Mouse (Mus musculus): ENCODE measurements around the gene Sh3rf1.

The Sh3rf1 gene

GRCm38 (mm10) chr8:61322462-61322861 is 98.8 kb downstream of the Sh3rf1 start:
- DNase-seq (ENCODE audit: low spot score in 2 of 2): no peak

- DNase-seq (ENCODE audit: low spot score in 2 of 2): no peak
Measured at GRCm38 (mm10) chr8:61324363-61324914, 100.8 kb downstream of the Sh3rf1 start.

DNA sequence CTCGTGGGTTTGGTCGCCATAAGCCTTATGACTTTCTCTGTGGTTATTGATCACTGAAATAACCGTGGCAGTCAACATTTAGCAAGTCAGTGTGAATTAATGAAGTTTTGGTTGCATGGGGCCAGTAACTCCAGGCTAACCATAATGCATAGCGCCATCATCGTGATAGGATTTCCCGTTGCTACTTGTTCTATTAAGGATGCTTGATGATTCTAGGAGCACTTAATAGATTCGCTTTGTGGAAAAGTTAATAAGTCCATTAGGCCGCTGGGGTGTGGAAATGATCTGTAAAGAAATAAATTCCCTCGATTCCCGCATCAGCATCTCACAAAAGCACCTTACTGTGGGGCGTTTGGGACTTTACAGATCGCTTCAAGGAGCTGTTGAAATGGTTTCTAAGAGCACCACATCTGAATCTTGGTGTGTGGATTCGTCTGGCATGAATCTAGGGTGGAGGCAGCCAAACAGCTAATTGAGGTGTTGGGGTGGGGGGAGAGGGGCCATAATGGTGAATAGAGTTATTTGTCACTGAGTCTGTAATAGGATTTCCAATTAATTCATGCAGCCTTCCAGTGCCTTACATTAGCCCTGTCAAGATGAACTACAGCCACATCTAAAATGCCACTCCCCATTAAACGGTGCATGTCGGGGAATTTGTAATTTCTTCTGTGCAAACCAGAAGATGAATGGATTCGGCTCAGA is 101.5 kb downstream of the Sh3rf1 start:
- no peak for DNase-seq (ENCODE audit: low spot score in 2 of 2)

- no peak for DNase-seq (ENCODE audit: low spot score in 2 of 2)
Measured at GRCm38 (mm10) chr8:61326281-61326680, 102.6 kb downstream of the Sh3rf1 start.

DNA sequence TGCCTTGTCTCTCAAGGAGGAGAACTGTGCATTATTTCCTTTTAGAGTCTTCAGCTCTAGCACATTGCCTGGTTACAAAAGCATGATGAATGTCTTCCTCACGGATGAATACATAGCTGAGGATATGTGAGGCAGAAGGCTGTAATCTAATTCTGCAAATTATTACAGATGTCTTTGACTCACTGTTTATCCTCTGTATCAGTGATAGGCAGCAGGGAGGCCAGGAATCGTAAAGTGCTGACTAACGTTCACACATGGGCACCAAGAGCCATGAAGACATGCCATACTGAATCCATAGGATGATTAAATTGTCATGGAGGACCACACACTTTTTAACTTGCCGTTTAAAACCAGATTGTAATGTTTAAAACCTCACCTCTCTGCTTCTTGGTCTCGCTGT is 103.7 kb downstream of the Sh3rf1 start:
- no peak for DNase-seq (ENCODE audit: low spot score in 2 of 2)

- no peak for DNase-seq (ENCODE audit: low spot score in 2 of 2)
Measured at GRCm38 (mm10) chr8:61339629-61340028, 116.0 kb downstream of the Sh3rf1 start.

GRCm38 (mm10) chr8:61340283-61340984 is 116.8 kb downstream of the Sh3rf1 start:
- DNase-seq (ENCODE audit: low spot score in 2 of 2): no peak

DNA sequence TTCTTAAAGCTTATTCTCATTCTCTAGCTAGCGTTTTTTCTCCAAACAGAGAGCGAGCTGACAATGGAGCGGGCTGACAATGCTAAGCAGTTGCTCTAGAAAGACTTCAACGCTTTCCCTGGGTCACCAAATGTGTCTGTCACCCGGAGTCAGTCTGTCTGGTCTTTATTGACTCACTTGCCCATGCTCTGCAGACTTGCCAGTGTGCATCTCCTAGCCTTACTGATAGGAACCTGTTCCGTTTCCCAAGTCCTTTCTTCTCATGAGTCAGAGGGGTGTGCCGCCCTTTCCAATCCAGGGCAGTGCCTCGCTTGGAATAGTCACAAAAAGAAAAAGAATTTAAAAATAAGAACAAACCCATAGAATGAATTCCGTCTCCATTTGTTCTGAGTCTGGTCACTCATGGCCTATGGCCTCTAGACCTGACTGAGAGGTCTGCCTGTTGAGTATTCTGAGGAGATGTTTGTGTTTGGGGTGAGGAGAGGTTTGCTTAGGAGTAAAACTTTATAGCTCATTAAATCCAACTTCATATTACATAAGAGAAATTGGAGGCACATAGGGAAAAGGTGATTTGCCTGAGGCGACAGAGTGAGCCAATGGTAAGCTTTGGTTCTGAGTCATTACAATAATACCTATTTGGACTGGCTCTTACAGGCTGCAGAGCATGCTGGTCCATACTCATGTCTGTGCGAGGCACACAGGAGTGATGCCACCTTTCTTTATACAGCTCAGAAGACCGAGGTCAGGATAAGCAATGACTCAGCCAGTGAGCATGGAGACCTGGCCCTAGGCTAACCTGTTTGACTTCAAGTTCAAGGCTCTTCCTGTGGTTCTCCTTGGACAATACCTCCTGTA is 118.1 kb downstream of the Sh3rf1 start:
- peak; percentile 29 to 40 for DNase-seq (ENCODE audit: low spot score in 2 of 2)

- no peak for DNase-seq (ENCODE audit: low spot score in 2 of 2)
Measured at GRCm38 (mm10) chr8:61342473-61343026, 118.9 kb downstream of the Sh3rf1 start.

GRCm38 (mm10) chr8:61344435-61344834 is 120.8 kb downstream of the Sh3rf1 start:
- no peak for DNase-seq (ENCODE audit: low spot score in 2 of 2)

GRCm38 (mm10) chr8:61346941-61347340 is 123.3 kb downstream of the Sh3rf1 start:
- no peak for DNase-seq (ENCODE audit: low spot score in 2 of 2)

DNA sequence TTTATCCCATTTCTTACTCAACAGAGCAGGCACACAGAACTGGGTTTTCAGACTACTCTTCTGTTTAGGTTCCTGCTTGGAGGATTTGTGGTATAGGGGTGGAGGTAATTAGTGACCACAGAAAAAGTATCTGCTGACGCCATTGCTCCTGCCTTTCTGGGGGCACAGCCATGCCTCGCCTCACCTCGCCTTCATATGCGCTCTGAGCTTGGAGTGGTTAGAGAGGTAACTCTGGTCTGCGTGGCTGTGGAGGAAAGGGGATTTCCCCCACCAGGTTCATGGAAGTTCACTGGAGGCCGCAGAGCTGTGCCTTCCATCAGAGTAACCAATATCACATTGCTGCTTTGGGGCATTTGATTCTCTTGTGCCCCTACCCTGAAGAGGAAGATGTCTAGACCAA is 123.9 kb downstream of the Sh3rf1 start:
- DNase-seq (ENCODE audit: low spot score in 2 of 2): no peak

DNA sequence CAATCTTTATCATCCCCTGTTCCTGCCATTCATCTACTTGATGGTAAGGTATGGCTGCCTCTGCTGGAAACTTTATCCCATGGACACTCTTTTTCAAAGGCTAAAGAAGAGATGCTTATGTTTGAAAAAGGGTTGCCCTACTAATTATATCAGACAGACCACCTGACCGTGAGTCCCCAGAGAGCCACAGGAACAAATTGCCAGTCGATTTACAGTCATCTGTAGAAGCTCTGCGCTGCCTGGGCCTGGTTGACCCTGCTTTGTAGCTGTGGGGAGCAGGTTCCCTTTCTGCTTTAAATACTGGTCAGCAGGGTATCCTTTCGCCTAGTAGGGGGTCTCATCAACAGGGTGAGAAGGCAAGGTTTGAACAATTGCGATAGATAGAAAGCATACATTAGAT is 124.4 kb downstream of the Sh3rf1 start:
- no peak for DNase-seq (ENCODE audit: low spot score in 2 of 2)

- DNase-seq (ENCODE audit: low spot score in 2 of 2): no peak
Measured at GRCm38 (mm10) chr8:61348518-61348917, 124.8 kb downstream of the Sh3rf1 start.

- DNase-seq (ENCODE audit: low spot score in 2 of 2): no peak
Measured at GRCm38 (mm10) chr8:61350443-61350842, 126.8 kb downstream of the Sh3rf1 start.

DNA sequence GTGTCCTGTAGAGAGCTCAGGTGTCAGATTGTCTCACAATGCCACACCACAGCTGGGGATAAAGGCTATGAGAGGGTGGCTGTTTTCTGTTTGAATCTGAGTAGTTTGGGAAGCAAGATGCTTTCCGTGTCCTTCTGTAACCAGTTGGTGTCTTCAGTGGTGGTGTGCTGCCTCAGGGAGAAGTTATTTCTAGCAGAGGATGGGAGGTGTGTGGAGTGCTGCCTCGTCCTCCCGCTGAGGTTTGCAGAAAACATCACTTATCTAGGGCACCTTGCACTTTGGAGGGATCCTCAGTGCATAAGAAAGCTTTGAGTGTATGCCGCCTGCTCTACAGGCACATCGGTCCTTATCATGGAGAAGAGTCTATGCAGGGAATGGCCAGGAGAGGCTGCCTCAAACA is 128.0 kb downstream of the Sh3rf1 start:
- DNase-seq (ENCODE audit: low spot score in 2 of 2): no peak

DNA sequence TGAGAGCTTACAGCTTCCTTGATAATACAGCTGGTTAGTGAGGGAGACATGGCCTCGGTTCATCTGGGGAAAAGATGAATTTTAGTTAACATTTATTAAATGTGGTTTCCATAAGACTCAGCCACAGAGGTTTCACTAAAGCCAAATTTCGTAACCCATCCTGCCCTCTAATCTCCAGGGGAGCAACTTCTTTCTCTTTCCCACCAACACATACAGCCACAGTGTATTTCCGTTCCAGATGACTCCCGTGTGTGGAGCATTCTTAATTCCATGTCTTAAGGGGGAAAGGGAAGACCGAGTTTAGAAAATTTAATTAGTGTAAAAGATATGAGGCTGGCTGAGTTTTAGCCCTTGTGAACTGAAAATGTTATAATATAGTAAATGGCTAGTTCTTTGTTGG is 131.8 kb downstream of the Sh3rf1 start:
- no peak for DNase-seq (ENCODE audit: low spot score in 2 of 2)

- DNase-seq (ENCODE audit: low spot score in 2 of 2): no peak
Measured at GRCm38 (mm10) chr8:61359004-61359403, 135.3 kb downstream of the Sh3rf1 start.

DNA sequence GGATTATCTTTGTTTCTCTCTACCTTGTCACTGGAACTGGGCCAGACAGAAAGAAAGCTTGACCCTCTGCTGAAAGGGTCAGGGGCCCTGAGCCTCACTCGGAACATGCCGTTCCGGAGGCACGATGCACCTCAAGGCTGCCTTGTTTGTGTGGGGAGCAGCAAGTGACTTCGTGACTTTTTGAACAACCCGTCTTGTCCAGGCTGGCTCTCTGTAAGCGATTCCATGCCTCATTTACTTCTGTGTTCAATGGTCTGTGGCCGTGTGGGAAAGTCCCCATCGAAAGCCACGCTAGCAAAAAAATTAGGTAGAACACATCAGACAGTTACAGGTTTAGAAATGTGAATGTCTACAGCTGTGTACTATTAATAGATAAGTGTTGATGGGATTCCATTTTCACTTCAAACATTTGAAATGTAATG is 136.2 kb downstream of the Sh3rf1 start:
- no peak for DNase-seq (ENCODE audit: low spot score in 2 of 2)

DNA sequence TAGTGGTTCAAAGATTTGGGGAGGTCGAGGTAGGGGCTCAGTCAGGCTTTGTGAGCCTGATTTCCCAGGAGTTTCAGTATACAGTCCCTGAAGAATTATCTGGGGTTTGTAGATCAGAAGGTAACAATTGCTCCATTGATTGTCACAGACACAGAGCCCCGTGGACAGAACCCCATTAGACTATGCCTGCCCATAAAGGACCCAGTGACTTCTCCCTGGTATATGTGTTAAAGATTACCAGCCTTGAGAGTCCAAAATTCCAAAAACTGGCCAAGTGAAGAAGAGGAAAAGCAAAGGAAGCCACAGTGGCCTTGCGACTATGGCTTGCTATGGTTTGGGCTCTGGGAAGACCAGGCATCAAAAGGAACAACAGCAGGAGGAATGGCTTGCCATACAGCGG is 136.7 kb downstream of the Sh3rf1 start:
- no peak for DNase-seq (ENCODE audit: low spot score in 2 of 2)

GRCm38 (mm10) chr8:61361476-61361875 is 137.8 kb downstream of the Sh3rf1 start:
- DNase-seq (ENCODE audit: low spot score in 2 of 2): no peak
